Mouse (Mus musculus): ENCODE results near the gene Frmpd1. TPM values are rescaled to one million over a fixed set of nuclear protein-coding genes. Genes with fewer than 3 reads are reported as not detected.
A peak's percentile ranks its signal among the peaks of the same experiment; 100 is the strongest.

Frmpd1 gene
- polyA plus RNA-seq, 1 experiment from 2014 or later: 0.75 TPM

- WGBS: 32% methylated on average over 7 of the region's 7 CpGs
- peaks cover 7% of the 10 kb centered on the region; the same call in 1 of the 2 replicates for H3K4me1 ChIP-seq
- no peaks in the 10 kb centered on the region for H3K36me3 ChIP-seq
- H3K27ac ChIP-seq: no peak overlapping the region; the same call in 1 of the 2 replicates
- peak; percentile 73; the same call in 1 of the 2 replicates for ATAC-seq (ENCODE audit: borderline replicate concordance, extremely low read depth, low FRiP score, low TSS enrichment)
- no peaks in the 10 kb centered on the region for H3K27me3 ChIP-seq
- H3K4me2 ChIP-seq: no peak overlapping the region
- H3K9ac ChIP-seq: no peak overlapping the region
- no peaks in the 10 kb centered on the region for H3K9me3 ChIP-seq
- H3K4me3 ChIP-seq: no peak overlapping the region
These were observed 57.5 kb downstream of the Frmpd1 start for GRCm38 (mm10) chr4:45242163-45242562.

DNA sequence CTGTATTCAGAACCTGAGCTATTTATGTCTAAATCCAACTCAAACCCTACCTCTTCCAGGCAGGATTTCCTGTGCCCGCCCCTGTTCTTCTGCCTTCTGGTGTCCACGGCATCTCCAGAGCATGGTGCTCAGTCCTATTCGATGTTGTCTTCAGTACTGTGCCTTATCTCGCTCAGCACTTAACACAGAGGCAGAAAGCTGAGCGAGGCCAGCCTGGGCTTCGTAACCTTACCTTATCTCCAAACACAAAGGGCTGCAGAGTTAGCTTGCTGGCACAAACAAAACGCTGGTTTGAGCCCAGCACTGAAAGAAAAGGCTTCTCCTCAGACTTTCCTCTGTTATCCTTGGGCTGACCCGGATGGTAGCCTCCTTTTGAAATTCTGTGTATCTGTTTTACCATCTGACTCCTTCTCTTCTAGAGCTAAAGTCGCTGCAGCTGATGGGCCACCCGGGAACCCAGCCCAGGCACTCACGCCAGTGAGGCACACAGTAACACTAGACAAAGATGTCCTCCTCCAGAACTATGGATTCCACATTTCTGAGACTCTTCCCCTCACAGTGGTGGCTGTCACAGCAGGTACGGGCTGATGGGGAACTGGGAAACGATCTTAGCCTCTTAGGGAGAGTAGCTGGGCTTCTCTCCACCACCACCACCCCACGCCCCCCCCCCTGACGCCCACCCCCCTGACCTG, 58.7 kb downstream of the Frmpd1 start:
- H3K27ac ChIP-seq: no peak overlapping the region
- H3K36me3 ChIP-seq: no peaks in the 10 kb centered on the region
- H3K9me3 ChIP-seq: no peaks in the 10 kb centered on the region
- peaks cover 7% of the 10 kb centered on the region; the same call in 1 of the 2 replicates for H3K4me1 ChIP-seq
- WGBS: 27% methylated on average over 15 of the region's 15 CpGs
- H3K27me3 ChIP-seq: no peaks in the 10 kb centered on the region
- no peak for ATAC-seq (ENCODE audit: borderline replicate concordance, extremely low read depth, low FRiP score, low TSS enrichment)
- H3K4me3 ChIP-seq: no peak overlapping the region
- no peak overlapping the region for H3K4me2 ChIP-seq
- no peak overlapping the region for H3K9ac ChIP-seq

GRCm38 (mm10) chr4:45251265-45251664, 66.6 kb downstream of the Frmpd1 start:
- Histone ChIP-seq H3K27me3 (no peaks in the 10 kb centered on the region), H3K4me3 (no peak overlapping the region), H3K9me3 (no peaks in the 10 kb centered on the region), H3K9ac (no peak overlapping the region), H3K4me1 (no peaks in the 10 kb centered on the region), H3K36me3 (no peaks in the 10 kb centered on the region), H3K4me2 (no peak overlapping the region), H3K27ac (no peak overlapping the region)
- ATAC-seq (ENCODE audit: borderline replicate concordance, extremely low read depth, low FRiP score, low TSS enrichment): no peak
- WGBS: 85% methylated on average over 8 of the region's 8 CpGs

GRCm38 (mm10) chr4:45252861-45253262, 68.2 kb downstream of the Frmpd1 start:
- no peaks in the 10 kb centered on the region for H3K4me1 ChIP-seq
- no peak overlapping the region for H3K9ac ChIP-seq
- H3K27ac ChIP-seq: no peak overlapping the region
- H3K9me3 ChIP-seq: no peaks in the 10 kb centered on the region
- H3K4me3 ChIP-seq: no peak overlapping the region
- no peak overlapping the region for H3K4me2 ChIP-seq
- WGBS: 63% methylated on average over 9 of the region's 9 CpGs
- H3K36me3 ChIP-seq: no peaks in the 10 kb centered on the region
- ATAC-seq (ENCODE audit: borderline replicate concordance, extremely low read depth, low FRiP score, low TSS enrichment): no peak
- no peaks in the 10 kb centered on the region for H3K27me3 ChIP-seq

- Histone ChIP-seq H3K9ac (no peak overlapping the region), H3K9me3 (no peaks in the 10 kb centered on the region), H3K27ac (no peak overlapping the region), H3K4me3 (no peak overlapping the region), H3K4me1 (no peaks in the 10 kb centered on the region), H3K4me2 (no peak overlapping the region), H3K27me3 (no peaks in the 10 kb centered on the region), H3K36me3 (no peaks in the 10 kb centered on the region)
- no peak for ATAC-seq (ENCODE audit: borderline replicate concordance, extremely low read depth, low FRiP score, low TSS enrichment)
- 44% methylated on average over 11 of the region's 11 CpGs for WGBS
These were observed 69.3 kb downstream of the Frmpd1 start for GRCm38 (mm10) chr4:45253839-45254601.

- H3K27ac ChIP-seq: no peak overlapping the region
- H3K9ac ChIP-seq: no peak overlapping the region
- 40% methylated on average over 4 of the region's 4 CpGs for WGBS
- H3K9me3 ChIP-seq: no peaks in the 10 kb centered on the region
- no peak overlapping the region for H3K4me2 ChIP-seq
- no peak overlapping the region for H3K4me3 ChIP-seq
- H3K27me3 ChIP-seq: no peaks in the 10 kb centered on the region
- no peaks in the 10 kb centered on the region for H3K36me3 ChIP-seq
- H3K4me1 ChIP-seq: no peaks in the 10 kb centered on the region
- no peak for ATAC-seq (ENCODE audit: borderline replicate concordance, extremely low read depth, low FRiP score, low TSS enrichment)
These were observed 74.7 kb downstream of the Frmpd1 start for GRCm38 (mm10) chr4:45259232-45259832.

- no peaks in the 10 kb centered on the region for H3K9me3 ChIP-seq
- H3K4me1 ChIP-seq: no peaks in the 10 kb centered on the region
- no peaks in the 10 kb centered on the region for H3K36me3 ChIP-seq
- H3K27me3 ChIP-seq: no peaks in the 10 kb centered on the region
- no peak overlapping the region for H3K4me3 ChIP-seq
- H3K9ac ChIP-seq: no peak overlapping the region
- WGBS: 89% methylated on average over 4 of the region's 4 CpGs
- no peak overlapping the region for H3K4me2 ChIP-seq
- H3K27ac ChIP-seq: no peak overlapping the region
- no peak for ATAC-seq (ENCODE audit: borderline replicate concordance, extremely low read depth, low FRiP score, low TSS enrichment)
These were observed 76.9 kb downstream of the Frmpd1 start for GRCm38 (mm10) chr4:45261551-45261950.

- no peaks in the 10 kb centered on the region for H3K27me3 ChIP-seq
- no peak overlapping the region for H3K4me3 ChIP-seq
- 50% methylated on average over 3 of the region's 3 CpGs for WGBS
- no peaks in the 10 kb centered on the region for H3K36me3 ChIP-seq
- no peaks in the 10 kb centered on the region for H3K9me3 ChIP-seq
- no peak for ATAC-seq (ENCODE audit: borderline replicate concordance, extremely low read depth, low FRiP score, low TSS enrichment)
- no peak overlapping the region for H3K27ac ChIP-seq
- no peak overlapping the region for H3K9ac ChIP-seq
- H3K4me1 ChIP-seq: peaks cover 5% of the 10 kb centered on the region; the same call in 1 of the 2 replicates
- H3K4me2 ChIP-seq: no peak overlapping the region
These were observed 83.2 kb downstream of the Frmpd1 start for GRCm38 (mm10) chr4:45267883-45268282.

DNA sequence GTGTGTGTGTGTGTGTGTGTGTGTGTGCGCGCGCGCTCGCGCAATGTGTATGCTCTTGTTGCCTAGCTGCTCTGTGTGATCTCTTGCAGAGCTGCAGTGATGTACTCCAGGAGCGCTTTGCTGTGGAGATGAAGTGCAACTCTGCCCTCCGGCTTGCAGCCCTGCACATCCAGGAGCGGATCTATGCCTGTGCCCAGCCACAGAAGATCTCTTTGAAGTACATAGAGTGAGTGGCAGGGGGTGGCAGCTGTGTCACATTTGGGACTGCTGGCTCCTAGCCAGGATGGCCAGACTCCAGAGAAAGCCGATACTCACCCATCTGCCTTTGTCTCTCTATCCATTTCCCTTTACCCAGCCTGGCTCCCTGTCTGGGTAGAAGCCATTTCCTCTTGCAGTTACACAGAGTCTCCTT, 86.4 kb downstream of the Frmpd1 start:
- H3K4me3 ChIP-seq: no peak overlapping the region
- H3K9me3 ChIP-seq: no peaks in the 10 kb centered on the region
- ATAC-seq (ENCODE audit: borderline replicate concordance, extremely low read depth, low FRiP score, low TSS enrichment): no peak
- H3K36me3 ChIP-seq: no peaks in the 10 kb centered on the region
- 79% methylated on average over 10 of the region's 10 CpGs for WGBS
- peaks cover 5% of the 10 kb centered on the region; the same call in 1 of the 2 replicates for H3K4me1 ChIP-seq
- no peaks in the 10 kb centered on the region for H3K27me3 ChIP-seq
- H3K27ac ChIP-seq: no peak overlapping the region
- H3K4me2 ChIP-seq: no peak overlapping the region
- no peak overlapping the region for H3K9ac ChIP-seq

DNA sequence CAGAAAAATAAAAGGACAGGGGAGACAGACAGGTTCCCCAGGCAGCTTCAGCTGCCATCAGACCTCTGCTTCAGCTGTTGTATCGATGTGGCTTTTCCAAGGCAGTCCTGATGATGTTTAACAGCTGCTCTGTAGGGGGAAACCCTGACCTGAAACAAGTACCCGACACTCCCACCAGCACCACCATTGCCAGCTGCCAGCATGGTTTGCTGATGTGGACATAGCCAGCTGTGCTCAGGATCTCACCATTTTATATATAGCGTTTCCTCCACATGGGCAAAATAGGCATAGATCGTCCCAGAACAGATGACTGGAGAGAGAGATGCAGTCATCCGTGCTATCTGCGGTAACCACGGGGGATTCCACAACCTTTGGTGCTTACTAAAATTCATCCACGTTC, 91.1 kb downstream of the Frmpd1 start:
- no peaks in the 10 kb centered on the region for H3K36me3 ChIP-seq
- no peak for ATAC-seq (ENCODE audit: borderline replicate concordance, extremely low read depth, low FRiP score, low TSS enrichment)
- H3K4me1 ChIP-seq: peaks cover 5% of the 10 kb centered on the region; the same call in 1 of the 2 replicates
- H3K27ac ChIP-seq: no peak overlapping the region
- H3K27me3 ChIP-seq: no peaks in the 10 kb centered on the region
- no peak overlapping the region for H3K4me2 ChIP-seq
- no peak overlapping the region for H3K9ac ChIP-seq
- H3K9me3 ChIP-seq: no peaks in the 10 kb centered on the region
- H3K4me3 ChIP-seq: no peak overlapping the region
- WGBS: 67% methylated on average over 8 of the region's 8 CpGs

DNA sequence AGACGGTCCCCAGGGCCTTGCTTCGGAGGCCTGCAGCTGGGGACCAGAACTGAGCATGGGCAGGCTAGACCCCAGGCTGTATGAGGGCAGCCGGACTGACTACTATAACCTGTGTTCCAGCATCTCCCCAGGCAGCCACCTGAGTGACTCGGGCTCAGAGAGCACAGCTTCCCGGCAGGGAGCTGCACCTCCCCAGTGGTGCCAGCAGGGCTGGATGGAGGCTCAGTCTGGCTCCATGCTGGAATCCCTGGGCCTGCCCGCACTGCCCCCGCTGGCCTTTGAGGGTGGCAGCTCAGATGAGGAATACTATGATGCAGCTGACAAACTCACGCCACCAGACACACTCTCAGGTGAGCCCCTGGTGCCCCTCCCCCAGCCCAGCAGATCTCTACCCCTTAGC, 94.6 kb downstream of the Frmpd1 start:
- 53% methylated on average over 8 of the region's 8 CpGs for WGBS
- Histone ChIP-seq H3K4me2 (no peak overlapping the region), H3K4me3 (no peak overlapping the region), H3K9ac (no peak overlapping the region), H3K4me1 (no peaks in the 10 kb centered on the region), H3K27me3 (no peaks in the 10 kb centered on the region), H3K36me3 (no peaks in the 10 kb centered on the region), H3K27ac (no peak overlapping the region), H3K9me3 (no peaks in the 10 kb centered on the region)
- ATAC-seq (ENCODE audit: borderline replicate concordance, extremely low read depth, low FRiP score, low TSS enrichment): 0 out of 2 replicates have a peak, but pooled peaks have one; percentile 55

All from lung, embryonic 15.5 days (tissue).